Mouse (Mus musculus) kidney, embryonic 14.5 days (tissue): ENCODE measurements around the gene Plcd3. TPM values are rescaled to one million over a fixed set of nuclear protein-coding genes. Genes with fewer than 3 reads are reported as not detected.
A peak's percentile ranks its signal among the peaks of the same experiment; 100 is the strongest.

Experiments
- ATAC-seq: fragments of 200-750 bp; cut with Nextera tagmentation; 2 replicates; pipeline ENCODE4 v1.8.0; 2017; ENCODE audit warnings: moderate number of reproducible peaks, mild to moderate bottlenecking, moderate TSS enrichment, moderate library complexity; ENCODE audit not compliant: low FRiP score, low TSS enrichment
- H3K27ac ChIP-seq: fragments of 300-500 bp; sonication (generic); 2 replicates; pipeline ENCODE4 v1.5.1; 2014; ENCODE audit warnings: low read depth, mild to moderate bottlenecking, low read length, moderate library complexity, mixed read lengths
- H3K27me3 ChIP-seq: fragments of 300-500 bp; sonication (generic); 2 replicates; pipeline ENCODE4 v1.6.1; 2014; ENCODE audit warnings: mild to moderate bottlenecking, low read length; ENCODE audit not compliant: control insufficient read depth, insufficient read depth
- H3K36me3 ChIP-seq: fragments of 300-500 bp; sonication (generic); 2 replicates; pipeline ENCODE4 v1.6.1; 2014; ENCODE audit warnings: low read length, mixed read lengths; ENCODE audit not compliant: control insufficient read depth, insufficient read depth
- H3K4me1 ChIP-seq: fragments of 300-500 bp; sonication (generic); 2 replicates; pipeline ENCODE4 v1.6.1; 2014; ENCODE audit warnings: low read length, mixed read lengths; ENCODE audit not compliant: control insufficient read depth, insufficient read depth
- H3K4me2 ChIP-seq: fragments of 300-500 bp; sonication (generic); replicated peaks from 2 replicates; pipeline ENCODE4 v1.6.1; 2014; ENCODE audit warnings: low read depth, mild to moderate bottlenecking, low read length
- H3K4me3 ChIP-seq: fragments of 300-500 bp; sonication (generic); 2 replicates; pipeline ENCODE4 v1.5.1; 2014; ENCODE audit warnings: mild to moderate bottlenecking, low read length
- H3K9ac ChIP-seq: fragments of 300-500 bp; sonication (generic); 2 replicates; pipeline ENCODE4 v1.6.1; 2014; ENCODE audit warnings: low read depth, mild to moderate bottlenecking, low read length, moderate library complexity
- H3K9me3 ChIP-seq: fragments of 300-500 bp; sonication (generic); 2 replicates; pipeline ENCODE4 v1.6.1; 2016; ENCODE audit warnings: low read length; ENCODE audit not compliant: control insufficient read depth
- WGBS: fragments of 180-500 bp; shearing (Covaris S2); extraction: QIAGEN DNeasy Blood & Tissue Kit; methylation state at CpG from one replicate; pipeline ENCODE4 v1.1.7; 2014; 5-methylcytosine and 5-hydroxymethylcytosine counted together
- polyA plus RNA-seq: library from polyadenylated mRNA; unstranded; fragments of >200 nt; fragmentation: Nextera tagmentation; extraction: Ambion mirVana; gene quantifications from 2 replicates; pipeline ENCODE4 v1.2.1, GENCODE M21; 2014

The Plcd3 gene
- polyA plus RNA-seq, 1 experiment from 2014 or later = 3.2 TPM

DNA sequence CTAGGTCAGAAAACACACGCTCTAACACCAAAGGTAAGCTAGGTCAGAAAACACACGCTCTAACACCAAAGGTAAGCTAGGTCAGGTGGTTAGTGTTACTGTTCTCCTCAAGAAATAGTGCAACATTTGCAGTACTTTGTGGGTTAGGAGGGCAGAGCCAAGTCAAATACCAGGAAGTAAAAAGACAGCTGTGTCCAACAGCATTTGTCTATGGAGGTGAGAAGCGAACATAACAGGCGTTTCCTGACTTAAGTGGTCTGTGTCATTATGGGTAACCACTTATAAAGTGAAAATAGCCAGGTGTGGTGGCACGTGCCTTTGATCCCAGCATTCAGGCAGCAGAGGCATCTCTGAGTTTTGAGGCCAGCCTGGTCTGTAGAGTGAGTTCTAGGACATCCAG, 51.8 kb downstream of the Plcd3 start:
- no peak overlapping the region for H3K4me3 ChIP-seq
- H3K4me1 ChIP-seq = no peaks in the 10 kb centered on the region
- no peak overlapping the region for H3K9ac ChIP-seq
- no peak overlapping the region for H3K4me2 ChIP-seq
- no peak for ATAC-seq
- H3K27ac ChIP-seq = no peak overlapping the region
- no peaks in the 10 kb centered on the region for H3K9me3 ChIP-seq
- no peaks in the 10 kb centered on the region for H3K27me3 ChIP-seq
- 94% methylated on average over 5 of the region's 5 CpGs for WGBS
- H3K36me3 ChIP-seq = peaks cover 66% of the 10 kb centered on the region

DNA sequence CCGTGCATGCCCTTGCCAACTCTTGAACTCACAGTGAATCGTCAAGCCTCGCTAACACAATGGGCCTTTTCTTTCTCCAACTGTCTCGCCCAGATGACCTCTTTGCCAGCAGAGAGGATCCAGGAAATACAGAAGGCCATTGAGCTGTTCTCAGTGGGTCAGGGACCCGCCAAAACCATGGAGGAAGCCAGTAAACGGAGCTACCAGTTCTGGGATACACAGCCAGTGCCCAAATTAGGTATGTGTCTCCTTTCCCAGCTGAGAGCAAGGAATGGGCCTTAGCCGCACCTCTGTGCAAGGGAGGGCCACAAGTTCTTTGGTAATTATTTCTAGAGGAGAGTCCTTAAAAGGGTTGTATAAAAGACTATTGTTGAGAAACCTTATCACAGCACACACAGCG, 55.2 kb downstream of the Plcd3 start:
- Histone ChIP-seq H3K4me1 (no peaks in the 10 kb centered on the region), H3K9me3 (no peaks in the 10 kb centered on the region), H3K27me3 (no peaks in the 10 kb centered on the region), H3K9ac (no peak overlapping the region), H3K4me2 (no peak overlapping the region), H3K4me3 (no peak overlapping the region), H3K27ac (no peak overlapping the region), H3K36me3 (peaks cover 63% of the 10 kb centered on the region)
- WGBS = 83% methylated on average over 8 of the region's 8 CpGs
- ATAC-seq = no peak

DNA sequence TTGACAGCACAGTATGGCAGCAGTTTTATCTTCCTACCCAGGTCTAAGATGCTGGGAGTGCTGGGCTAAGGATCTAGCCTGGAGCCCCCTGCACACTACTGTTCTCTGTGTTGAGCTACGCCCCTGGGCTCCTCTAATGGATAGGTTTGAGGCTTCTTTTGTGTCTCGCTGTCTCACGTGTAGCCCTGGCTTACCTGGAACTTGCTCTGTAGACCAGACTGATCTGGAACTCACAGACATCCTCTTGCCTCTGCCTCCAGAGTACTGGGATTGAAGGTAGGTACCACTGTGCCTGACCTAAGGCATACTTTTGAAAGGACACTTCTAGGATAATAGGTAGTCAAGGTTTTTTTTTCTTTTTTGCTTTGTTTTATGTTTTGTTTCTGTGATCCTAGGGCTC, 57.5 kb downstream of the Plcd3 start:
- no peak overlapping the region for H3K4me3 ChIP-seq
- 99% methylated on average over 3 of the region's 3 CpGs for WGBS
- H3K9me3 ChIP-seq = no peaks in the 10 kb centered on the region
- no peak overlapping the region for H3K27ac ChIP-seq
- H3K4me2 ChIP-seq = no peak overlapping the region
- no peaks in the 10 kb centered on the region for H3K4me1 ChIP-seq
- no peak for ATAC-seq
- peaks cover 49% of the 10 kb centered on the region for H3K36me3 ChIP-seq
- H3K27me3 ChIP-seq = no peaks in the 10 kb centered on the region
- H3K9ac ChIP-seq = no peak overlapping the region

DNA sequence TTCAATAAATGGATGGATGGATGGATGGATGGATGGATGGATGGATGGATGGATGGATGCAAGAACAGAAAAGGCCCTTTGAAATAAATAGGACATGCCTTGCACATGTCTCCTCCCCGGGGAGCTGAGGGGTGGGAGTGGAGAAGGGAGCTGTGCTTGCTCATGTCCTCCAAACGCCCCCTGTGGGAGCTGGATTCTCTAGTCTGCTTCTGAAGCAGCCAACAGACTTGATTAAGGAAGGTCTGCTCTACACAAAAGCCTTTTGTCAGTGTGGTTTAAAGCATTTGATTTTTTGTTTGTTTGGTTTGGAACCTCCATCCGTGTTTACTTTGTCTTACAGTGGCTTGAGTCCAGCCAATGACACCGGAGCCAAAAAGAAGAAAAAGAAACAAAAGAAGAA, 58.6 kb downstream of the Plcd3 start:
- no peak for ATAC-seq
- WGBS = 72% methylated on average over 4 of the region's 4 CpGs
- Histone ChIP-seq H3K27ac (no peak overlapping the region), H3K9ac (no peak overlapping the region), H3K36me3 (peaks cover 49% of the 10 kb centered on the region), H3K4me1 (no peaks in the 10 kb centered on the region), H3K4me3 (no peak overlapping the region), H3K9me3 (no peaks in the 10 kb centered on the region), H3K27me3 (no peaks in the 10 kb centered on the region), H3K4me2 (no peak overlapping the region)

DNA sequence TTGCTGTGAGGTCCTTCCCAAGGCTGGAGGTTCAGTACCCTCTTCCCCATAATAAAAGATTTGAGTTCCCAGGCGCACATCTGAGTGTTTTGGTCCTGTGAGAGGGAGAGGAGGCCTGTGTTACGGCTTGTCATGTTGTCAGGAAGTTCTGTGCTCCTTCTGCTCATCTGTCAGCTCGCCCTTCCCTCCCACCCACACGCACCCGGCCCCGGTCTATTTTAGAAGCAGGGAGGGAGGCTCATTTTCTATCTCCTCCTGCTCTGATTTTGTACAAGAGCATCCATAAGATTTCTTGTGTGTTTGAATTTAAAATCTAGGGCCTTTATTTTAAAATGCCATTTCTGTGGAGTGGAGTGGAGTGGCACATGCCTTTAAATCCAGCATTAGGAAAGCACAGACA, 63.4 kb downstream of the Plcd3 start:
- ATAC-seq = no peak
- H3K9ac ChIP-seq = no peak overlapping the region
- H3K4me3 ChIP-seq = no peak overlapping the region
- H3K27ac ChIP-seq = no peak overlapping the region
- peaks cover 9% of the 10 kb centered on the region for H3K36me3 ChIP-seq
- H3K9me3 ChIP-seq = no peaks in the 10 kb centered on the region
- 88% methylated on average over 6 of the region's 6 CpGs for WGBS
- H3K27me3 ChIP-seq = no peaks in the 10 kb centered on the region
- no peaks in the 10 kb centered on the region for H3K4me1 ChIP-seq
- H3K4me2 ChIP-seq = no peak overlapping the region

DNA sequence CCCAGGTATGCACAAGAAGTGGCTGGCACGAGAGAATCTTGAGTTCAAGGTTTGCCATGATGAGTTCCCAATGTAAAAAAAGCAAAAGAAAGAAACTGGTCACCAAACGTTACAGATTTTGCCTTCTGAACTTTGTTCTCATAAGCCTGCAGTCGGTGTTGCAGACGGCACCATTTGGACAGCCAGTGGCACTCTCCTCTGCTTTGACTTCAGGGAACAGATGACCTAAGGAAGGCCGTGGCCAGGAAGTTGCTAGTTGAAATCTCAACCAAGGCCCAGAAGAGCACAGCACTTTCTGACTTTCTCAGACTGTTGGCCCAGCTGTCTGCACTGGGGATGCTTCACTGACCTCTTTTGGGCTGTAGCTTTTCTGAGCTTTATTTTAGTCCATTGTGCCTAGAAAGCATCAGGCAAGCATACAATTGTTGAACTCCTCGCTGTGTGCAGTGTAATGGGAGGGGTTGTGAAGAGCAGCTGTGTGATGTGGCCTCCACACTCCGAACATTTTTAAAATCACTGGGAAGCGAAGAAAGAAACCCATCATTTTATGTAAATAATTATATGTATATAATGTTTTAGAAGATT, 64.5 kb downstream of the Plcd3 start:
- Histone ChIP-seq H3K27ac (no peak overlapping the region), H3K9me3 (no peaks in the 10 kb centered on the region), H3K9ac (no peak overlapping the region), H3K4me3 (no peak overlapping the region), H3K27me3 (no peaks in the 10 kb centered on the region), H3K36me3 (peaks cover 6% of the 10 kb centered on the region; the same call in 1 of the 2 replicates), H3K4me1 (no peaks in the 10 kb centered on the region), H3K4me2 (no peak overlapping the region)
- 83% methylated on average over 8 of the region's 8 CpGs for WGBS
- ATAC-seq = no peak

DNA sequence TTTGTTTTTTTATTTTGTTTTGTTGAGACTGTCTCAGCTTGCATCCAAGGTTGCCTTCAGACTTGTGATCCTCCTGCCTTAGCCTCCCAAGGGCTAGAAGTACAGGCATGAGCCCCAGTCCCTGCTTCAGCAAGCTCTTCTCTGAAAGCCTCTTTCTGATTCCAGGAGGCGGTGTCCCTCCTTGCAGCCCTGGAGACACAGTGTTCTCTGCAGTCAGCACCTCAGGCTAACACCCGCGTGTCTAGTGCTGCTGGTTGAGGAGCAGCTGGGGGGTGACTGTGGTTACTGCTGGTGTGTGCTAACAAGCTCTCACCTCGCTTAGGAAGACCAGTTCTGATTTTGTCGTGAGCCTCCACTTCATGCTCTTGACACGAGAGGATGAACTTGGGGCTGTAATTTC, 66.5 kb downstream of the Plcd3 start:
- Histone ChIP-seq H3K4me1 (no peaks in the 10 kb centered on the region), H3K9ac (no peak overlapping the region), H3K27ac (no peak overlapping the region), H3K27me3 (no peaks in the 10 kb centered on the region), H3K4me2 (no peak overlapping the region), H3K36me3 (peaks cover 10% of the 10 kb centered on the region; the same call in 1 of the 2 replicates), H3K4me3 (no peak overlapping the region), H3K9me3 (no peaks in the 10 kb centered on the region)
- WGBS = 76% methylated on average over 6 of the region's 6 CpGs
- ATAC-seq = no peak

DNA sequence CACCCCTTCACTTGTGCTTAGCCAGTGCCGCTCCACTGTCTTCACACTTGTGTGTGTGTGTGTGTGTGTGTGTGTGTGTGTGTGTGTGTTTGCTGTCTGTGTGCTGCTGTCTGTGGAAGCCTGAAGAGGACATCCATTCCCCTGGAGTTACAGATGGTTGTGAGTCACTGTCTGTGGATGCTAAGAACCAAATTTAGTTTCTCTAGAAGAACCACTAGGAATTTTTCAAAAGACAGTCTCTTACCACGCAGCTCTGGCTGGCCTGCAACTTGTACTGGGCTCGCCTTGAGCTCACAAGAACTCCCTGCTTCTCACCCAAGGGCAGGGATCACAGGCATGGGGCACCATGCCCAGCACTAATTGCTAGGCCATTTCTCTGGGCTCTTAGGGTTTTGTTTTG, 68.4 kb downstream of the Plcd3 start:
- H3K36me3 ChIP-seq = peaks cover 10% of the 10 kb centered on the region; the same call in 1 of the 2 replicates
- WGBS = 86% methylated on average over 3 of the region's 3 CpGs
- no peak for ATAC-seq
- no peak overlapping the region for H3K4me2 ChIP-seq
- no peaks in the 10 kb centered on the region for H3K27me3 ChIP-seq
- no peaks in the 10 kb centered on the region for H3K9me3 ChIP-seq
- H3K27ac ChIP-seq = no peak overlapping the region
- H3K4me3 ChIP-seq = no peak overlapping the region
- no peak overlapping the region for H3K9ac ChIP-seq
- H3K4me1 ChIP-seq = no peaks in the 10 kb centered on the region

DNA sequence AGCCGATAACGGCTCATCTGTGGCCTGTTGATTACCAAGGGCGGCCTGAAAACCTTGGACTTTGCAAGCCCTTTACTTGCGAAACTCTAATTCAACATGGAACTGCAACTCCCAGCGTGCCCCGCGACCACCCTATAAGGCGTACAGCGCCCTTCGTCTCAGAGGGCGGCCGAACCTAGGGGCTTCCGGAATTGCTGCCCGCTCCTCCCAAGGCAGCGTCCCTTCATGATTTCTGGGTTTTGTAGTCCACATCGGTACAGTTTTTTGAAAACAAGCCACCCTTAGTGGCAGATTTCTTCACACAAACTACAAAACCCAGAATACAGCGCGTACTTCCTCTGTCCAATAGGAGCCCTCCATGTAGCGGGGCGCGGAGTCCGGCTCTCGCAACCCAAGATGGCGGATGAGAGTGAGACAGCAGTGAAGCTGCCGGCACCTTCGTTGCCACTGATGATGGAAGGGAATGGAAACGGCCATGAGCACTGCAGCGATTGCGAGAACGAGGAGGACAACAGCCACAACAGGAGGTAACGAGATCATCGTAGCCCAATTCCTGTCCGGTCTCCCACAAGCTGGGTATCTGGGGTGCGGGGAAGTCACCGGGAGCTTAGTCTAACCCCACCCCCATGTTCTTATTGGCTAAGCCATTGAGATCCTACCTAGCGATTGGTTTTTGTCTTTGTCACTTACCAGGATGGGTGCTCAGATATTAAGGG, 73.1 kb downstream of the Plcd3 start, which contains the start of the genes Nmt1 and Dcakd:
Gene Nmt1 (plus strand): TSS at position 15 of the 716 bp plus-strand sequence.
Gene Dcakd (minus strand): TSS at position 158 of the 716 bp plus-strand sequence.
- peak within 1 kb of the TSS; percentile 59 for H3K4me3 ChIP-seq
- no peaks in the 10 kb centered on the region for H3K27me3 ChIP-seq
- H3K9me3 ChIP-seq = no peaks in the 10 kb centered on the region
- peak within 1 kb of the TSS; percentile 62 for H3K4me2 ChIP-seq
- H3K36me3 ChIP-seq = peaks cover 16% of the 10 kb centered on the region
- H3K4me1 ChIP-seq = peaks cover 5% of the 10 kb centered on the region; the same call in 1 of the 2 replicates
- WGBS = under 1% methylated on average over 36 of the region's 36 CpGs
- H3K9ac ChIP-seq = peak within 1 kb of the TSS; percentile 72
- peak; percentile 99 for ATAC-seq
- peak within 1 kb of the TSS; percentile 70; the same call in 1 of the 2 replicates for H3K27ac ChIP-seq
